Mouse (Mus musculus) CH12.LX (cell line): ENCODE measurements around the gene Fezf2. TPM values are rescaled to one million over a fixed set of nuclear protein-coding genes. Genes with fewer than 3 reads are reported as not detected.

Experiments
- DNase-seq: peaks from one replicate; pipeline ENCODE4 v3.0.0-alpha.2; 2013; ENCODE audit errors: extremely low read depth
- H3K27ac ChIP-seq: 2 replicates; pipeline ENCODE4 v1.5.1; 2012; ENCODE audit warnings: low read depth, mild to moderate bottlenecking, control low read depth, moderate library complexity; ENCODE audit not compliant: insufficient read depth
- H3K27me3 ChIP-seq: replicated peaks from 2 replicates; pipeline ENCODE3; 2012; ENCODE audit warnings: inconsistent platforms
- H3K36me3 ChIP-seq, 2 experiments: replicated peaks in 1 of 2; 2 replicates each; pipeline versions ENCODE3 to v1.6.1; 2012; ENCODE audit warnings: inconsistent platforms in 1 of 2, low read length in 1 of 2, mild to moderate bottlenecking in 1 of 2, mixed read lengths in 1 of 2, moderate library complexity in 1 of 2; ENCODE audit not compliant: control insufficient read depth in 1 of 2, insufficient read depth in 1 of 2
- H3K4me1 ChIP-seq, 2 experiments: 2 replicates each; pipeline ENCODE4 v1.6.1; 2012; ENCODE audit warnings: inconsistent platforms in 1 of 2, moderate library complexity in 1 of 2; ENCODE audit not compliant: insufficient read depth in 2 of 2, control insufficient read depth in 1 of 2
- H3K4me2 ChIP-seq: 2 replicates; pipeline ENCODE4 v1.6.1; 2012; ENCODE audit warnings: low read depth, mild to moderate bottlenecking, control low read depth; ENCODE audit not compliant: poor library complexity, insufficient read depth, severe bottlenecking
- H3K4me3 ChIP-seq, 3 experiments: fragments of 150-350 bp in 1 of 3; sonication (generic) in 1 of 3; replicated peaks in 1 of 3; 2 replicates each; pipeline versions ENCODE3 to v1.5.1; 2011 to 2012; ENCODE audit warnings: low read depth in 2 of 3, low read length in 2 of 3, mild to moderate bottlenecking in 2 of 3, moderate library complexity in 2 of 3, control low read depth in 1 of 3, improper control_type of control experiment in 1 of 3, inconsistent platforms in 1 of 3, mixed read lengths in 1 of 3; ENCODE audit not compliant: poor library complexity in 1 of 3
- H3K79me2 ChIP-seq: replicated peaks from 2 replicates; pipeline ENCODE4 v1.6.1; 2012; ENCODE audit warnings: mild to moderate bottlenecking, moderate library complexity; ENCODE audit not compliant: control insufficient read depth, poor library complexity, insufficient read depth, severe bottlenecking; ENCODE audit errors: extremely low read depth
- H3K9ac ChIP-seq: 2 replicates; pipeline ENCODE4 v1.6.1; 2012; ENCODE audit warnings: low read depth, mild to moderate bottlenecking, control low read depth, moderate library complexity; ENCODE audit not compliant: insufficient read depth
- H3K9me3 ChIP-seq: replicated peaks from 2 replicates; pipeline ENCODE3; 2012; ENCODE audit warnings: low read length, inconsistent platforms, mixed read lengths
- CHD1 ChIP-seq: IDR thresholded peaks from 2 replicates; pipeline ENCODE4 v1.6.1; 2012; ENCODE audit warnings: low read depth, low read length, improper control_type of control experiment, inconsistent platforms
- CTCF ChIP-seq, 2 experiments: IDR thresholded peaks in 1 of 2; conservative IDR thresholded peaks in 1 of 2; 2 replicates each; pipeline ENCODE4 v1.5.1; 2011 to 2012; ENCODE audit warnings: low read depth in 2 of 2, low read length in 2 of 2, improper control_type of control experiment in 1 of 2, inconsistent platforms in 1 of 2, mild to moderate bottlenecking in 1 of 2, moderate library complexity in 1 of 2
- E2F4 ChIP-seq: IDR thresholded peaks from 2 replicates; pipeline ENCODE4 v1.6.1; 2011; ENCODE audit warnings: low read depth, low read length, improper control_type of control experiment; ENCODE audit not compliant: insufficient replicate concordance
- ELF1 ChIP-seq: IDR thresholded peaks from 2 replicates; pipeline ENCODE4 v1.6.1; 2014; ENCODE audit warnings: low read depth, mild to moderate bottlenecking, inconsistent platforms, low read length, improper control_type of control experiment
- EP300 ChIP-seq: IDR thresholded peaks from 2 replicates; pipeline ENCODE4 v1.6.1; 2011; ENCODE audit warnings: low read length, improper control_type of control experiment
- ETS1 ChIP-seq: conservative IDR thresholded peaks from 2 replicates; pipeline ENCODE4 v1.6.1; 2012; ENCODE audit warnings: low read depth, mild to moderate bottlenecking, inconsistent platforms, low read length, improper control_type of control experiment, moderate library complexity
- GABPA ChIP-seq: IDR thresholded peaks from 2 replicates; pipeline ENCODE4 v1.6.1; 2012; ENCODE audit warnings: low read depth, low read length, improper control_type of control experiment, inconsistent platforms; ENCODE audit not compliant: insufficient replicate concordance
- HCFC1 ChIP-seq: IDR thresholded peaks from 2 replicates; pipeline ENCODE4 v1.6.1; 2012; ENCODE audit warnings: low read depth, mild to moderate bottlenecking, inconsistent platforms, low read length, improper control_type of control experiment
- JUN ChIP-seq: IDR thresholded peaks from 2 replicates; pipeline ENCODE4 v1.6.1; 2011; ENCODE audit warnings: low read depth, mild to moderate bottlenecking, low read length, improper control_type of control experiment, moderate library complexity; ENCODE audit not compliant: insufficient read depth
- JUND ChIP-seq: conservative IDR thresholded peaks from 2 replicates; pipeline ENCODE4 v1.6.1; 2011; ENCODE audit warnings: low read depth, low read length, improper control_type of control experiment
- KAT2A ChIP-seq: IDR thresholded peaks from 2 replicates; pipeline ENCODE4 v1.6.1; 2012; ENCODE audit warnings: low read length, improper control_type of control experiment, inconsistent platforms; ENCODE audit not compliant: insufficient replicate concordance
- MAFK ChIP-seq: IDR thresholded peaks from 2 replicates; pipeline ENCODE4 v1.6.1; 2011; ENCODE audit warnings: low read length, improper control_type of control experiment; ENCODE audit not compliant: insufficient replicate concordance
- MAX ChIP-seq: IDR thresholded peaks from 2 replicates; pipeline ENCODE4 v1.6.1; 2011; ENCODE audit warnings: low read length, improper control_type of control experiment
- MXI1 ChIP-seq: IDR thresholded peaks from 2 replicates; pipeline ENCODE4 v1.6.1; 2011; ENCODE audit warnings: mild to moderate bottlenecking, low read depth, low read length, improper control_type of control experiment
- NELFE ChIP-seq: IDR thresholded peaks from 2 replicates; pipeline ENCODE4 v1.6.1; 2011; ENCODE audit warnings: low read depth, low read length, improper control_type of control experiment
- SMC3 ChIP-seq: IDR thresholded peaks from 2 replicates; pipeline ENCODE4 v1.6.1; 2011; ENCODE audit warnings: low read depth, low read length, improper control_type of control experiment
- TBP ChIP-seq: conservative IDR thresholded peaks from 2 replicates; pipeline ENCODE4 v1.6.1; 2011; ENCODE audit warnings: low read depth, low read length, improper control_type of control experiment
- TCF12 ChIP-seq: IDR thresholded peaks from 2 replicates; pipeline ENCODE4 v1.6.1; 2014; ENCODE audit warnings: low read depth, mild to moderate bottlenecking, inconsistent platforms, low read length, improper control_type of control experiment
- UBTF ChIP-seq: IDR thresholded peaks from 2 replicates; pipeline ENCODE4 v1.6.1; 2012; ENCODE audit warnings: low read depth, mild to moderate bottlenecking, inconsistent platforms, low read length, improper control_type of control experiment, moderate library complexity
- ZC3H11A ChIP-seq: IDR thresholded peaks from 2 replicates; pipeline ENCODE4 v1.6.1; 2012; ENCODE audit warnings: low read depth, mild to moderate bottlenecking, inconsistent platforms, low read length, improper control_type of control experiment
- ZNF384 ChIP-seq: IDR thresholded peaks from 2 replicates; pipeline ENCODE4 v1.6.1; 2012; ENCODE audit warnings: low read depth, low read length, improper control_type of control experiment, inconsistent platforms
- dilution Hi-C: fragments of 300-500 bp; cut with MboI; formaldehyde crosslinking; loops from 2 replicates; pipeline ENCODE4 v1.14.3; 2020; ENCODE audit warnings: low sequenced_read_pairs; ENCODE audit not compliant: extremely low pct_unique_long_range_greater_than_20kb, extremely low pct_ligation_motif_present
- in situ Hi-C: fragments of 300-500 bp; cut with MboI; formaldehyde crosslinking; loops from 3 replicates; pipeline ENCODE4 v1.14.3; 2019; ENCODE audit warnings: low sequenced_read_pairs, low pct_ligation_motif_present, low pct_unique_long_range_greater_than_20kb, mixed read lengths
- polyA plus RNA-seq: library from polyadenylated mRNA; unstranded; fragments of >175 nt; gene quantifications from 2 replicates; pipeline ENCODE4 v1.2.1, GENCODE M21; 2012; ENCODE audit warnings: low read depth; ENCODE audit not compliant: insufficient read length
- total RNA-seq, 2 experiments: library from RNA; depleted of rRNA; stranded (reverse); fragments of 300-350 nt in 1 of 2; fragments of >200 nt in 1 of 2; gene quantifications; 2 replicates each; pipeline ENCODE4 v1.2.3; 2012 to 2014

Fezf2 gene
- total and polyA plus RNA-seq, 3 experiments = not detected

DNA sequence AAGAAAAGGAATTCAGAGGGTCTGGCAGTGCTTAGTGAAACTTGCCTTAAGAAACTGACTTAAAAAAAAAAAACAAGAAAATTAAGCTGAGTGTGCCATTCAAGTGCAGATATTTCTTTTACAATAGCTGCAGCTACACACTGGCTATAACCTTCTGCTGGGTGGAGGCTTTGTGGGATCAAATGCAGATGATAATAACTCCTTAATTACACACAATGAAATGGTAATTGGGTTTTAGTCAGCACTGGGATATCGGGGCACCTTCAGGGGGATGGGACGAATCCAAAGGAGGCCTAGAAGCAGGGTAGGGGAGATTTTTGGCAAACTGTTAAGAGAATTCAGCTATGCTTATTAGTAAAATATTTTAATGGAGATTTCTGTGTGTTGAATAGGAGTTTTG, 27.5 kb upstream of the Fezf2 start:
- in situ Hi-C loops = no loop called here
- no peaks in the 10 kb centered on the region for H3K79me2 ChIP-seq

DNA sequence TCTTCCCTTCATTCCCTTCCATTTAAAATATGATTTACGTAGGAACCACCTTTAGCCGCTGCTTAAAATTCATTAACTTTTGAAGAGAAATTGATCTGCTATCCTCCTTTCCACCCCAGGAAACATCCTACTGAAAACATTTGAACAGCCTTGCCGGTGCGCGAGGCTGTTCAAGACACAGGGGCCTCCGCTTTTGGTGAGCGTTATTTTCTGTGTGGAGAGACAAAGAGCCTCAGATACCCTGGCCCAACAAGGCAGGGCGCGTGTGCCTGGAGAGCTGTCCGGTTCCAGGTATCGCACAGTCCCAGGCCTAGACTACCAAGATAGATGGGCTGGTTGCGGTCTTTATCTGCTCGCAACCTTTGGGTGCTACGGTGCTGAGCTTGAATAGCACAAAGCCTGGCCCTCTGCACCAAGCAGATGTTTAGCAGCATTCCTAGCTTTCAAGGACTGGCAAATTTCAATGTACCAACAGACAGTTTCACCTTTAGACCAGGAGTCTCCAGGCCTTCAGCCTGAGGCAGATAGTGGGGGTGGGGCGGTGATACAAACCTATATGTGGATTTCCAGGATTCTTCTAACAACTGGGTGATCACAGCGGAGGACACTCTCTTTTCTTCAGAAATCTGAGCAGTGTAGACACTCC, 2.4 kb upstream of the Fezf2 start:
- in situ Hi-C loops (no loop called here), dilution Hi-C loops (no loop called here)
- H3K36me3 ChIP-seq = no peaks in the 10 kb centered on the region
- no peak overlapping the region for H3K9ac ChIP-seq
- H3K27me3 ChIP-seq = no peaks in the 10 kb centered on the region
- no peak overlapping the region for H3K4me3 ChIP-seq
- DNase-seq = no peak
- H3K9me3 ChIP-seq = peaks cover 10% of the 10 kb centered on the region
- no peak overlapping the region for H3K4me2 ChIP-seq
- no peak overlapping the region for H3K27ac ChIP-seq
- no peaks in the 10 kb centered on the region for H3K4me1 ChIP-seq
- no peaks in the 10 kb centered on the region for H3K79me2 ChIP-seq
- TF ChIP-seq SMC3 (no peak), ZC3H11A (no peak), HCFC1 (no peak), E2F4 (no peak), TCF12 (no peak), JUND (no peak), ZNF384 (no peak), MAX (no peak), ETS1 (no peak), EP300 (no peak), JUN (no peak), CTCF (conservative IDR thresholded peaks at IDR 0.05 in 1 of 2, IDR thresholded peaks at IDR 0.05 in 1 of 2; ENCODE audit: low read depth in 2 of 2, low read length in 2 of 2) (no peak), MXI1 (no peak), TBP (no peak)
- TF ChIP-seq, all 38 proteins: peak for 0

More for the DNA sequence above, 27.5 kb upstream of the Fezf2 start:
- no peak for TF ChIP-seq ELF1
- no peak for TF ChIP-seq NELFE
- no peak for TF ChIP-seq UBTF
- TF ChIP-seq HCFC1 = no peak
- no peak for TF ChIP-seq CHD1
- TF ChIP-seq KAT2A = no peak
- no peak for TF ChIP-seq MAFK
- TF ChIP-seq GABPA = no peak
- TF ChIP-seq EP300 = no peak
- no peak overlapping the region for H3K9ac ChIP-seq
- H3K4me2 ChIP-seq = no peak overlapping the region
- dilution Hi-C loops = no loop called here
- H3K4me3 ChIP-seq = no peak overlapping the region
- no peaks in the 10 kb centered on the region for H3K36me3 ChIP-seq
- H3K4me1 ChIP-seq = no peaks in the 10 kb centered on the region
- no peak overlapping the region for H3K27ac ChIP-seq
- no peak for DNase-seq
- H3K9me3 ChIP-seq = no peaks in the 10 kb centered on the region
- no peaks in the 10 kb centered on the region for H3K27me3 ChIP-seq
